Mouse (Mus musculus): ENCODE measurements around the gene Gm8122.
"Not testable (repeated sequence)": the region's sequence is repeated elsewhere in the genome, so short reads cannot be mapped to it uniquely, and the experiment has no call there.

The Gm8122 gene

GRCm38 (mm10) chr14:43235204-43235603 is at the start of gene Gm8122:
Gene Gm8122, minus strand, starts transcription at chr14:43235304.
- not testable (repeated sequence) for H3K4me3 ChIP-seq (replicated peaks; ENCODE audit: low read length); H3K4me1 ChIP-seq (replicated peaks; ENCODE audit: low read depth, low read length); H3K36me3 ChIP-seq (ENCODE audit: insufficient read depth, low read length); H3K9me3 ChIP-seq (ENCODE audit: low read length); H3K27me3 ChIP-seq (ENCODE audit: insufficient read depth, low read length)

DNA sequence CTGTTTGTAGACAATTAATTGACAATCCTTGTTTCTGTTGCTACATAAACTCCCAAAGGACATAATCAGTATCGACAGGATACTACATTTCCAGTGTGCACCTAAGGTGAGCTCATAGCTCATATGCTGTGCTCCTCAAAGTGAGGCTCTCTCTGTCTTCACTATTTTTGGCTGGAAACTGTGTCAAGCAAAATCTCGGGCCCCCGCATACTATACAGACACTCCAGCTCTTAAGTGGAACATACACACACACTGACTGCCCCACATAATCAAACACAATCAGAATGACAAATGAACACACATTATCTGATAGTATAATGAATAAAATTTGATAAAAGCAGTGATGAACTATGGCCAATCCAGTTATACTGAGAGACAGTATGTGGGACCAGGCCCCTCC is 43.6 kb upstream of the Gm8122 start:
- H3K9me3 ChIP-seq (ENCODE audit: low read length); H3K4me1 ChIP-seq (replicated peaks; ENCODE audit: low read depth, low read length); H3K36me3 ChIP-seq (ENCODE audit: insufficient read depth, low read length); H3K27me3 ChIP-seq (ENCODE audit: insufficient read depth, low read length); H3K4me3 ChIP-seq (replicated peaks; ENCODE audit: low read length): not testable (repeated sequence)
- TF ChIP-seq CTCF (conservative IDR thresholded peaks at IDR 0.05; ENCODE audit: low read length), result 0 out of 2 replicates have a peak, but pooled peaks have one; percentile 1

DNA sequence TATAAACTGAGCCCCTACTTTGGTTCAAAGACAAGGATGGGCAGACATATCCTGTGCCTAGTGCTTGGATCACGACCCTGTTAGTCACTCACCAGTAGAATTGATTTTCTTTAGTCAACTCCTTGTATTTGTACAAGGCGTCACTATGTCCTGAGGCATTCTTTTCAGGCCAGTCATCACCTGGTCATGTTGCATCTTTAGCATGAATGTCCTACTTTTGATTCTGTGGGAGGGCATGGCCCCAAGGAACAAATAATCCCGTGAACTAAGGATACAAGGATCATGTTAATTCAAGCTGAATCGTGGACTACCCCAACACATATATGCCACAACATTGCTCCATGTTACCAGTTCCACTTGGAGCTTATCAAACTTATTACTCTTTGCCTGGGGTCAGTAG is 43.0 kb upstream of the Gm8122 start:
- not testable (repeated sequence) for H3K9me3 ChIP-seq (ENCODE audit: low read length); H3K27me3 ChIP-seq (ENCODE audit: insufficient read depth, low read length); H3K4me3 ChIP-seq (replicated peaks; ENCODE audit: low read length); H3K36me3 ChIP-seq (ENCODE audit: insufficient read depth, low read length); H3K4me1 ChIP-seq (replicated peaks; ENCODE audit: low read depth, low read length)

DNA sequence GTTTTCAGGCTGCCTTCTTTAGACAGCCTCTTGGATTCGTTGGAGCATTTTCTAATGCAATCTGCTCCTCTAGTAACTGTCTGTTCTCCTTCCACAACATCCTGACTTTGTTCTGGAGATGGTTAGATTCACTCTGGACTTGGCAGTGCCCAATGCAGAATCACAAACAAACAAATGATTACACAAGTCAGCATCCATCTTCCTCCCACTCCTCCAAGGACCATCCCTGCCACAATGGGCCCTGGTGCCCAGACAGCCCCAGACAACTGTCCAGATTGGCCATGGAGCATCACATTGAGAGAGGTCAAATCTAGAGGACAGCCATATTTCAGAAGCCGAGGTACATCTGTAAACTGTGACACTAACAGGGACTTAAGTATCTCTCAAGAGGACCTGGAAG is 42.4 kb upstream of the Gm8122 start:
- H3K27me3 ChIP-seq (ENCODE audit: insufficient read depth, low read length); H3K9me3 ChIP-seq (ENCODE audit: low read length); H3K4me3 ChIP-seq (replicated peaks; ENCODE audit: low read length); H3K4me1 ChIP-seq (replicated peaks; ENCODE audit: low read depth, low read length); H3K36me3 ChIP-seq (ENCODE audit: insufficient read depth, low read length): not testable (repeated sequence)

GRCm38 (mm10) chr14:43275752-43276151 is 40.6 kb upstream of the Gm8122 start:
- H3K4me3 ChIP-seq (replicated peaks; ENCODE audit: low read length); H3K36me3 ChIP-seq (ENCODE audit: insufficient read depth, low read length); H3K27me3 ChIP-seq (ENCODE audit: insufficient read depth, low read length); H3K4me1 ChIP-seq (replicated peaks; ENCODE audit: low read depth, low read length); H3K9me3 ChIP-seq (ENCODE audit: low read length): not testable (repeated sequence)

GRCm38 (mm10) chr14:43274986-43275511 is 39.9 kb upstream of the Gm8122 start, which contains the start of gene Gm9732:
Gene Gm9732, plus strand, starts transcription at chr14:43275036.
- not testable (repeated sequence) for H3K4me1 ChIP-seq (replicated peaks; ENCODE audit: low read depth, low read length); H3K9me3 ChIP-seq (ENCODE audit: low read length); H3K4me3 ChIP-seq (replicated peaks; ENCODE audit: low read length); H3K36me3 ChIP-seq (ENCODE audit: insufficient read depth, low read length); H3K27me3 ChIP-seq (ENCODE audit: insufficient read depth, low read length)

DNA sequence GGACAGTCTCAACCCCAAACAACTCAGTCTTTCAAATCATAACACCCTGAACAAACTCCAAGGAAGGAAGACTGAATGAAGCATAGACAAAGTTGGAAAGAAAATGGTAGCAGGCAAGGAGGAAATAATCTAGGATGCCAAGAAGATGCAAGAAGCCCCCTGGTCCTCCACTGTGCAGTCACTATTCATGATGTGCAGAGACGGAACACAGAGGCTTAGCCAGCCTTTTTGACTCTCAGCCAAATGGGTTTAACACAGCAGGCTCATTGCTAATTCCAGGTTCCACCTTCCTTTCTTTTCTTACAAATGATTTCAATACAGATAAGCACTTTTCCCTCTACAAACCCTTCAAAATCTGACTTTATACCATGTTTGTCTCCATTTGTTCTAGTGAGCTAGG is 38.1 kb upstream of the Gm8122 start:
- H3K4me3 ChIP-seq (replicated peaks; ENCODE audit: low read length); H3K36me3 ChIP-seq (ENCODE audit: insufficient read depth, low read length); H3K4me1 ChIP-seq (replicated peaks; ENCODE audit: low read depth, low read length); H3K27me3 ChIP-seq (ENCODE audit: insufficient read depth, low read length); H3K9me3 ChIP-seq (ENCODE audit: low read length): not testable (repeated sequence)

DNA sequence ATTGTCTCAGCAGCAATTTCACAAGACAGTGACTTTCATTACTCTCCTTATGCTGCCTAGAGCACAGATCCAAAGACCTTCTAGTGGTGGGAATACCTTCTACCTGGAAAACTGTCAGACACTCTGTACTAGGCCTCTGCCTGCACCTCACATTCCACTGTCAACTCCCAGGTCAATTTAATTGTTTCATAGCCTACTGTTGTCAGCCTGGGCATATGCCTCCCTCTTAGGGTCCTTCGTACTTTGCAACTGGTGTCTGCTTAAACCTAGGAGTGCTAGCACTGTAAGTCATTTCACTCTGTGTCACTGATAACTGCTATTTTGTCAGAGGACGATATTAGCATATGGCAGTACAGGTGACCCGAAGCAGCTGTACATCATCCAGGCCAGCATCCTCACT is 34.1 kb upstream of the Gm8122 start:
- not testable (repeated sequence) for H3K4me1 ChIP-seq (replicated peaks; ENCODE audit: low read depth, low read length); H3K9me3 ChIP-seq (ENCODE audit: low read length); H3K27me3 ChIP-seq (ENCODE audit: insufficient read depth, low read length); H3K4me3 ChIP-seq (replicated peaks; ENCODE audit: low read length); H3K36me3 ChIP-seq (ENCODE audit: insufficient read depth, low read length)

- not testable (repeated sequence) for H3K27me3 ChIP-seq (ENCODE audit: insufficient read depth, low read length); H3K9me3 ChIP-seq (ENCODE audit: low read length); H3K4me1 ChIP-seq (replicated peaks; ENCODE audit: low read depth, low read length); H3K36me3 ChIP-seq (ENCODE audit: insufficient read depth, low read length); H3K4me3 ChIP-seq (replicated peaks; ENCODE audit: low read length)
Observed at GRCm38 (mm10) chr14:43268521-43269084, 33.5 kb upstream of the Gm8122 start.

DNA sequence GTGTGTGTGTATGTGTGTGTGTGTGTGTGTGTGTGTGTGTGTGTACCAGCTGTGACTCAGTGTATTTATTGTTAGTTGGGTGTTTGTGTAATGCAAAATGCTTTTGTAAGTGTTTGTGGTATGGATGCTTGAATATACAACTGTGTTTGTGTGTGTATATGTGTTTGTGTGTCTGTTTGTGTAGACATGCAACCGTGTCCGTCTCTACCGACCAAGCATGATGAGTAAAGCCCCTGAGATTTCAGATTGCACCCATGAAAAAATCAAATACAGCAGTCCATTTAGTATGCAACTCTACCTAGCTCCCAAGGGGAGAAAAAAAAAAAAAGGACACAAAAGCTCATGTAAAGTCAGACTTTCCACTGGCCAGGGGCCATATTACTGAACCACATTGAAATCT is 28.3 kb upstream of the Gm8122 start:
- H3K36me3 ChIP-seq (ENCODE audit: insufficient read depth, low read length); H3K4me1 ChIP-seq (replicated peaks; ENCODE audit: low read depth, low read length); H3K4me3 ChIP-seq (replicated peaks; ENCODE audit: low read length); H3K27me3 ChIP-seq (ENCODE audit: insufficient read depth, low read length); H3K9me3 ChIP-seq (ENCODE audit: low read length): not testable (repeated sequence)

DNA sequence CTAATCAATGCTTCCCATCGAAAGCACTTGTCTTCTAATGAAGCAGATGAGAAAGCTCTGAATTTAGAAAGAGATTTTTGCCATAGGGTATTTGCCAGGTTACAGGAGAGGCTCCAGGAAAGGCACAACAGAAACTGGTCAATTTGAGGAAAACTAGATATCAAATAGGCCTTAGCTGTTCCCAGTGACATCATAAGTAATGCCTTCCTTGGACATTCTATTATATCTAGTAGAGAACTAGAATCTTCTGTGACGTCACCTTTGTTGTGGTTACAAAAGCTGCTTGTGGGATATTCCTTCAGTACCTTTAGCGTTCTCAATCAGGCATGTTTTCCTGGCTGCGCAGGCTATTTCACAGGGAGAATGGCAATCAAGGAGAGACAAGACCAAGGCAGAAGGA is 23.2 kb upstream of the Gm8122 start, which contains the start of gene Gm8126:
Gm8126 (plus strand) TSS at position 301 of the 400 bp plus-strand sequence.
- H3K36me3 ChIP-seq (ENCODE audit: insufficient read depth, low read length); H3K27me3 ChIP-seq (ENCODE audit: insufficient read depth, low read length); H3K4me1 ChIP-seq (replicated peaks; ENCODE audit: low read depth, low read length); H3K9me3 ChIP-seq (ENCODE audit: low read length); H3K4me3 ChIP-seq (replicated peaks; ENCODE audit: low read length): not testable (repeated sequence)

DNA sequence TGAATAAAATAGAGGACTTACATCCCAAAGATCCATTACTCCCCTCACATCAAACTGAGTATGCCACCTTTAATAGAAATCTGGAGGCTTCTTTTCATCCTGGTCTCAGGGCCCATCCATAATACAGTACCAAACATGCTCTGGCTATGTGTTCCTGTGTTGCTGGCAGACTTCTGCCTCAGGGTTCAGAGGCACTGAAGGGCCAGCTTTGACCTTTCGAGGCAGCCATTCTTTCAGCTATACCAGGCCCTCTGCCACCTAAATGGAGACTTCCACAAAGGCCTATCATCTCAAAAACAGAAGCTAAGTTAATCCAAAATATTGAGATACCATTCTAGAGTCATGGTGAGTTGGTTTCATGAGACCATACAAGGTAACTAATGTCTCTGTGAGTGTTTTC is 21.4 kb upstream of the Gm8122 start:
- H3K27me3 ChIP-seq (ENCODE audit: insufficient read depth, low read length); H3K36me3 ChIP-seq (ENCODE audit: insufficient read depth, low read length); H3K4me1 ChIP-seq (replicated peaks; ENCODE audit: low read depth, low read length); H3K4me3 ChIP-seq (replicated peaks; ENCODE audit: low read length); H3K9me3 ChIP-seq (ENCODE audit: low read length): not testable (repeated sequence)

- not testable (repeated sequence) for H3K9me3 ChIP-seq (ENCODE audit: low read length); H3K36me3 ChIP-seq (ENCODE audit: insufficient read depth, low read length); H3K4me1 ChIP-seq (replicated peaks; ENCODE audit: low read depth, low read length); H3K4me3 ChIP-seq (replicated peaks; ENCODE audit: low read length); H3K27me3 ChIP-seq (ENCODE audit: insufficient read depth, low read length)
Observed at GRCm38 (mm10) chr14:43250549-43251253, 15.6 kb upstream of the Gm8122 start.

DNA sequence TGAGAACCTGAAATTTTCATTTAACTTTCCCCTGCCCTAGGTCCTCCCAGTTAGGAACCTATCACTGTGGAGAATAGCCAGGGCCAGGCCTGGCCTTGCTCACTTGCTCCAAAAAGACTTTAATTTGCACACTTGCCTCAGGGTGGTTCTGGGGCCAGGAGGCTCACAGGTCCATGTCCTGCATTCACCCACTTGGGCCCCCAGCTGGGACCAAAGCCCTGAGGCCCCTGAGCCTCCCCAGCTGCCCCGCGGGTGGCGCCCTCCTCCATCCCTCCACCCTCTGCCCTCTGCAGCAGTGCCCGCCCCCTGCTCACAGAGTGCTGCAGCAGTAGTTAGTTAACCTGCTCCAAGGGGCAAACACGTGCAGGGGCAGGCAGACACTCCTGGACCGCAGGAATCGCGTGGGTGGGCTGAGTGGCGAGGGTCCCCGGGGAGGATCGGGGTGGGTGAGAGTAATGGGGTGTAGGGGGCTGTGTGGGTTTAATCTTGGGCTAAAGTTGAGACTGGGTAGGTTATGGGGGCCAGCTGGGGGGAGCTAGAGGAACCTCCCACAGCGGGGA is 14.6 kb upstream of the Gm8122 start:
- H3K27me3 ChIP-seq (ENCODE audit: insufficient read depth, low read length), result not testable (repeated sequence)

More for the DNA sequence above, 14.6 kb upstream of the Gm8122 start:
- H3K4me3 ChIP-seq (replicated peaks; ENCODE audit: low read length); H3K9me3 ChIP-seq (ENCODE audit: low read length); H3K4me1 ChIP-seq (replicated peaks; ENCODE audit: low read depth, low read length); H3K36me3 ChIP-seq (ENCODE audit: insufficient read depth, low read length): not testable (repeated sequence)

All from E14TG2a.4 (cell line).